Mouse (Mus musculus) MEL (cell line): ENCODE measurements around the gene Nup210l.

ENCODE experiments used
- CTCF ChIP-seq, 3 experiments: IDR thresholded peaks in 2 of 3; conservative IDR thresholded peaks in 1 of 3; 2 replicates each; pipeline ENCODE4 v1.5.1; 2011 to 2012; ENCODE audit warnings: low read length in 3 of 3, low read depth in 2 of 3, mild to moderate bottlenecking in 2 of 3, improper control_type of control experiment in 1 of 3, inconsistent platforms in 1 of 3, mixed read lengths in 1 of 3, moderate library complexity in 1 of 3; ENCODE audit not compliant: control insufficient read depth in 1 of 3, insufficient read depth in 1 of 3, poor library complexity in 1 of 3, severe bottlenecking in 1 of 3
- MXI1 ChIP-seq: IDR thresholded peaks from 2 replicates; pipeline ENCODE4 v1.6.1; 2011; ENCODE audit warnings: mild to moderate bottlenecking, low read depth, low read length, improper control_type of control experiment

- TF ChIP-seq MXI1 (no peak), CTCF (IDR thresholded peaks at IDR 0.05 in 2 of 3, conservative IDR thresholded peaks at IDR 0.05 in 1 of 3; ENCODE audit: control insufficient read depth in 1 of 3, insufficient read depth in 1 of 3, low read depth in 2 of 3, low read length in 3 of 3, poor library complexity in 1 of 3, severe bottlenecking in 1 of 3) (peak; percentile 89 to 99 (median 94))
Observed at GRCm38 (mm10) chr3:90076921-90077716, 26.8 kb upstream of the Nup210l start.
